12 mouse cellular contexts compared by ENCODE assay signal in the genomic region with DNA sequence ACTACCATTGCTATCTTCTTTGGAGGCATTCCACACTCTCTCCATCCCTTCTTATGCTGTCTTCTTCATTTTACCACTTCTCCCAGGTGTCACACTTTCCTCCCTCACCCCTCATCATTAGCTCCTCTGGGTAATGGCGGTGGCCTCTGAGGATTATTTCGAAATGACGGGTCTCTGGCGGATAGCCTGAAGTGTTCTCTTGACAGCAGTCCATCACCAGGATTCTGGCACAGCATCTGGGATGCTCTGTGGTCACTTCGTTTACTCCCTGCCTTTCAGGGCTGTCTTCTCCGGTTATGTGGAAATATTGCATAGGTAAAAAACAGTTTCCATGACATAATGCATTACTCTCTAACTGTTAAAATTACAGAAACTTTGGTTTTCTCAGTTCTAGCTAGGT.
"Had no signal": no experiment of that assay in that cellular context is flagged by ENCODE, and none has a peak within 500 bp of the region (broad histone marks: within the 10 kb centered on the region; RNA-seq: fewer than 3 reads in every experiment).

No protein-coding gene starts in this region.

- DNase-seq: retina, postnatal 1 day; right cerebral cortex, adult 18-20 months; right cerebral cortex, postnatal 14 days; right cerebral cortex, postnatal 25 days; right cerebral cortex, postnatal 4 days; spleen, adult 18-20 months; thymus, adult 18-20 months; thymus, adult 2 months; thymus, postnatal 14 days; thymus, postnatal 25 days; thymus, postnatal 36 days; thymus, postnatal 4 days had no signal
